Mouse (Mus musculus): Measurements from ENCODE around the gene St8sia6.

St8sia6 gene

DNA sequence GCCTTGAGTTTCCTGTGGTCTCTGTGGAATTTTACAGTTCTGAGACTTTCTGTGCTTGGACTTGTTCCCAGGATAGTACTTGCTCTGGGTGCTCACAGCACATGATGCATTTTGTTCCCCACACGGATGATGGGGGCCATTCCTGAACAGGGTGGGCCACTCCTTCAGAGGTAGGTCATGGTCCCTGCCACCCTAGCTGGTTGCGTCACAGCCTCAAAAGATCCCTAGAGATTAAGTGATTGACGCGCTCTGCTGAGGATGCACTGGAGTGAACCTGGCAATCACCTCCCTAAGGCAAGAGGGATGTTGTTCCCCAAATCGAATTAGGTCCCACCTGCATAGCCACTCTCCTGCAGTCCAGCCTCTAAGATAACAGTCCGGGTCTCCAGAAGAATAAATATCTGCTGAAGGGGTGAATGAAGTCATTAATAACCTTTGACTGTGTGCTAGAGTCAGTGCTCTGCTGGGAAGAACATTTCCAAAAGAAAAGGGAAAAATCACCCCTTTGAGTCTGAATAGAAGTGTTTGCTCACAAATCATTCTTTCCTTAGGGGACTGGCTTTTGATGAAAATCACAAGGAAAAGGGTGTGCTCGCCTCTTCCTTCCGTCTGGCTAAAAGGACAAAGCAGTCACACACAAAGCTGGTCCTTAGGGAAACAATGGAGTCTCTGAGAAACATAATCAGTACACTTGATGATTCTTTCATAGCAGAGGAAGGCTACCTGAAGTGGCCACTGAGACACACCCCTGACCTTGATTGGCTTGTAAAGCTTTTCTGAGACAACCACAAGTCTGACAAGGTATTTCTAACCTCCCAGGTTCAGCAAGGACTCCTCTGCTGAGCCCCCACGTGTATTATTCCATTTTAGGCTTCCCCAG lies 26.1 kb downstream of the St8sia6 start:
- DNase-seq (ENCODE audit: low spot score in 2 of 2): no peak

DNA sequence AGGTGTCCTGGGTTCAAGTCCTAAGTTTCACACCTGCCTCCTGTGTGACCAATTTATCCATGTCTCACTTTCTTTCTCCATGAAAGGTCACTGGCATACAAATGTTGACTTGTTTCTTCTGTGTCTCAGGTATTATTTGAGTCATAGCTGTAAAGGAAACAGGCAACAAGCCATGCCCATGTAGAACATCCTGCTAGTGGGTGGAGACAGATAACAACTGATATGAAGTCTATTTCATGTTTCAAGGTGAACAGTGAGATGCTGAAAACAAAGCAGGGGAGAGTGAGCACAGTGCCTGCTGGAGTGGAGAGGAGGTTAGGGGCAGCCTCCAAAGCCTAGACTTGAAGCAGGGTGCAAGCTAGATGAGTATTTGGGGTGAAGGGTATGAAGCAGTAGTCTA lies 33.5 kb downstream of the St8sia6 start:
- no peak for DNase-seq (ENCODE audit: low spot score in 2 of 2)

DNA sequence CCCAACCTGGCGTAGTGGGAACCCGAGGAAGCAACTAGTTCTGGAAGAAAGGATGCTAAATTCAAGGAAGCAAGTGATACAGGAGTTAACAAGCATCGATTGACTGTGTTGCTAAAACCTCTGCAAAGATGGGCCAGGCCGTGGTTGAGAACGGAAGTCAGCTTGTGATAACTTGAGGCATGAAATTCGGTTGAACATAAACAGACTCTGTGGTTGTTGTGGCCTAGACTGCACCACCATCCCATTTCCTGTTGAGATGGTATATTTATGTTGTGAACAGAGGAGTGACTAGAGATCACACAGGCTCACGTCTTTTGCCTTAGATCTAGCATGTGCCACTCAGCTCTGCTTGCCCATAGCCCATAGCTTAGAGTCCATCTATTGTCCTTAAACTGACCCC lies 36.5 kb downstream of the St8sia6 start:
- no peak for DNase-seq (ENCODE audit: low spot score in 2 of 2)

DNA sequence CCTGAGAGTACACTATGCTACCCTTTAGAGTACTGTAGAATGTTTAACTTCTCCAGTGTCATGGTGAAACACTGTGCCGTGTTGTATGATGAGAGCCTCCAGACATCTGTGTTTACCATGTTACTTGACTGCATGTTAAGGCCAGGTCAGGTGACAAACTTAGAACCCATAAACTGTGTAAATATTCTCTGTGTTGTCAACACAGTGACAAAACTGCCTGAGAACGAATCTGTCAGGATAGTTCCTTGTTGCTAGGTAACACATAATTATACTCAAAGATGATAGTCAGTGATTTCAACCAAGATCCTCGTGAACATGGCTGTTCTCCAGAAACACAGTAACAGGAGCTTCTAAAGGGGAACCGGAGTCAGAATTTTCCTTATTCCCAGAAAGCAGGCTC lies 38.1 kb downstream of the St8sia6 start:
- DNase-seq (ENCODE audit: low spot score in 2 of 2): no peak

DNA sequence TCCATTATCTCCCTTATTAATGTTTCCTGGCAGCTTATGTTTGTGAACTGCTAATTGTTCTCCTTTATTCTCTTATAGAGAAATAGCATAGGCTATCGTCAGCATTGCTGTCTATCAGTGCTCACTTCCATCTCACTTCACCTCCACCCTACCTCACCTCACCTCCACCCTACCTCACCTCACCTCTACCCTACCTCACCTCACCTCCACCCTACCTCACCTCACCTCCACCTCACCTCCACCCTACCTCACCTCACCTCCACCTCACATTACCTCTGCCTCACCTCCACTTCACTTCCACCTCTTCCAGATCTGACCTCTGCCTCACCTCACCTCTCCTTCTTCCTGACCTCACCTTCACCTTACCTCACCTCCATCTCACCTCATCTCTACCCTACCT lies 42.2 kb downstream of the St8sia6 start:
- no peak for DNase-seq (ENCODE audit: low spot score in 2 of 2)

DNA sequence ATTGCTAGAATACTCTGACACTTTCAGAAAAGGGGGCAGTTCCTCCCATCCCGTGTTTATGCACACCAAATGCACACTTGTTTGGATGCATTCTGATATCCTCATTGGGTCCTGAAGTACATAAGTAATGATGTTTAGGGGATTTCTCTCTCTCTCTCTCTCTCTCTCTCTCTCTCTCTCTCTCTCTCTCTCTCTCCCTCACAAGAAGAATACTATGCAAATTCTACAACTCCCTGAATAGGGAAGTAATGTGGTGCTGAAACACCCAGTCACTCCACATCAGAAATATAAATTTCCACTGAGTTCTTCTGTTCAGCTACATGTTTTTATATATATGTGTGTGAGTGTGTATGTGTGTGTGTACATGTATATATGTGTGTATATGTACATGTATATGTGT lies 43.1 kb downstream of the St8sia6 start:
- DNase-seq (ENCODE audit: low spot score in 2 of 2): no peak

DNA sequence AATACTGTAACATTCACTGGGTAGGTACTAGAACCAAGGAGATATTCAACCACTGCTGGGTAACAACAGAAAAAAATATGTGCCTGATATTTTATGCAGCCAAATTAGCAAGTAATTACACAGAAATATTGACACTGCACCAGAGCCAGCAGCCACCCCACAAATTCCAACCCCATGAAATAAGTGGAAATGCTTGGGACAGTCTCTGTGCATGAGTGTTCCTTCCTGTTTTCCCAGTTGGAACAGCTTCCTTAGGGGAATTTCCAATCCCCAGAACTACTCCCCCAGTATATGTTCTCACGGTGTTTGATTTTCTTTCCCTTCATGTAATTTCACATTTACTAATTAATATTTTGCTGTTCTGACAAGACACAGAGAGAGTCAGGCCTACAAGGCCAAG lies 43.8 kb downstream of the St8sia6 start:
- no peak for DNase-seq (ENCODE audit: low spot score in 2 of 2)

DNA sequence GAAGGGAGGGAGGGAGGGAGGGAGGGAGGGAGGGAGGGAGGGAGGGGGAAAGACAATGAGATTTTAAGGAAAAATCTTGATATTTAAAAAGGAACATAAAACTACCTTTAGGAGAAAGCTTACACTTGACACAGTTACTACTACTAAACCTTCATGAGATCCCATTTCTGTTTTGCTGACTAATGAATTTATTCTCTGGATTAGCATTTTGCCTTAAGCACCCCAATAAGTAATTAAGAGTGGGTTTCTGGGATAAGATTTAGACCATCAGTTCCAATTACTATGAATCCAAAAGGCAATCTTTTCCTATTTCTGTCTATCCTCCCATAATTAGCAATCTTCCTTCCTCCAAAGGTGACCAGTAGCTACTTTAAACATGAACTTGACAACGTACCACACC lies 44.7 kb downstream of the St8sia6 start:
- DNase-seq (ENCODE audit: low spot score in 2 of 2): no peak

DNA sequence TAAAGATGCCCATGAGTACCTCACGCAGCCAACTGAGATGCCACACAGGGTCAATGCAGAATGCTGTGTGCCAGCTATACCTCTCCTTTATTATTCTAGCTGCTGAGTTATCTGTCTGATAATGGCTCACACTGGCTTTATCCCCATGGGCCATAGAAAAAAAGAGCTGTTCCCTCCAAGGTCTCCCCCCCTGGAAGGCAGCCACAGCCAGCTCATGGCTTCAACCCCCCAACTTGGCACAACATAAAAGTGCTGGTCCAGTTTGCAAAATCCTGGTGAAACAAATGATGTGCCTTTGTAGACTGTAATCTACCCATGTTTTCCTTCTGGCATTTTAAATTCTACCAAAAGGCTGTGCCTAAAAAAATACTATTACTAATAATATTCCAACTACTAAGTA lies 46.3 kb downstream of the St8sia6 start:
- DNase-seq (ENCODE audit: low spot score in 2 of 2): no peak

DNA sequence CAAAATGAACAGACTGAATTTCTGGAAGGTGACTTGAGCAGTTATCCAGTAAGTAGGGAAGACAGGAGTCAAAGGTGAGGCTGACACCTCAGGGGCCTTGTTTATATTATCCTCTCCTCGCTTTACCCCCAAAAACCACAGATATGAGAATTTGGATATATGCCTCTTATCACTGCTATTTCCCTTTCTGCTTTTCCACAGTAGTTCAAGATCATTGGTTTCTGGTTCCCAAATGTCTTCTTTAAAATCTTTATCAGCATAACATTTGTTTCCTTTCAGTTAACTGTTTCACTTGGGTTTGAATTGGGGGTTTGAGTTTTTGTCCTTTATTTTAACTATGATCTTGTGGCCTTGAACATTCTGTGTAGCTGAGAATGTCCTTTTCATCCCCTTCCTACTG lies 47.8 kb downstream of the St8sia6 start:
- no peak for DNase-seq (ENCODE audit: low spot score in 2 of 2)

DNA sequence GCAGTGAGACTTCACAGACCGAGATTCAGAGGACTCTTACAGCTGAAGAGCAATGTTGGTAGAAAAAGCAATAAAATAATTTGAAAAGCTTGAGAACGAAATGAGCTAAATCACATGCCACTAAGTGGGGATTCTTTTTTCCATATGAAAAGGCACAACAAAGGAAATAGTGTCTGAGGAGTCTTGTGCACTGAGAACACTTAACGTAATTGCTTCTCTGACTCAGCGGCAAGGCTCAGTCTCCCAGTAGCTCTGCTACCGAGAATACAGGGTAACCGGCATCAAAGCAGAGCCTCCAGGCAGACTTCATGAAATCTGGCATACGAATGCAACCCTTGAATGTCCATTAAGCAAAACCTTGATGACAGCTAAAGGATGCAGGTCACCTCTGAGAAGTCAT lies 55.2 kb downstream of the St8sia6 start:
- no peak for DNase-seq (ENCODE audit: low spot score in 2 of 2)

DNA sequence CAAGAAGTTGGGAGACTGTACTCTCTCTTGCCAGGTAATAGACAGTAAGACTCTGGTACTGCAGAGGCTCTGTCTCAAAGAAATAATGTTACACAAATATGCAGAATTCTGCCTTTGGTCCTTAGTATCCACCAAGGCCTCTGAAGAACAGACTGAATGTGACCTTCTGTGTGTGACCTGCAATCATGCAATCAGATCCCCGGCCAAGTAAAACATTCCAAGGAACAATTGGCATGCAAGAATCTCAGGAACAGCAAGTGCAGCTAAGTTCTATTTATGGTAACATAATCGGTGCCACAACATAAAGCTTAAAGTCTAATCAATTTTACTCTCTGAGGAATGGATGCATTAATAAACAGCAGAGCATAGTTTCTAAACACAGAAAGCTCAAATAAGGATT lies 66.0 kb downstream of the St8sia6 start:
- DNase-seq (ENCODE audit: low spot score in 2 of 2): no peak

DNA sequence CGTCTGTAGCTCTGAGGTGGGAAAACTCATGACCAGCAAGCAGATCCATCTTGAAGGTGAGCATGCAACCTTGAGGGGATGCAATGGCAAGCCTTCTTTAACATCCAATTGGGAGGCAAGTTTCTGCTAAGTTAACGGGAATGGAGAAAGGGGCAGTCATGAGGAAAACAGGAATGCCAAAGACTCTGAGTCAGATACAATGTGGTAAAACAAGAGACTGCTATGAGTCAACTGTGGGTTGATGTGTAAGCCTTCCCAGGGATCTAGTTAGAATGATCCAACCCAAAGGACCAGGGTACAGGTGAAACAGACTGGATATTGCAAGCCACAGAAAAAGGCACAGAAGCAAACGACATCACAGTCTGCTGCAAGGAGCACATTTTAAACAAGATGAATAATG lies 68.3 kb downstream of the St8sia6 start:
- DNase-seq (ENCODE audit: low spot score in 2 of 2): no peak

DNA sequence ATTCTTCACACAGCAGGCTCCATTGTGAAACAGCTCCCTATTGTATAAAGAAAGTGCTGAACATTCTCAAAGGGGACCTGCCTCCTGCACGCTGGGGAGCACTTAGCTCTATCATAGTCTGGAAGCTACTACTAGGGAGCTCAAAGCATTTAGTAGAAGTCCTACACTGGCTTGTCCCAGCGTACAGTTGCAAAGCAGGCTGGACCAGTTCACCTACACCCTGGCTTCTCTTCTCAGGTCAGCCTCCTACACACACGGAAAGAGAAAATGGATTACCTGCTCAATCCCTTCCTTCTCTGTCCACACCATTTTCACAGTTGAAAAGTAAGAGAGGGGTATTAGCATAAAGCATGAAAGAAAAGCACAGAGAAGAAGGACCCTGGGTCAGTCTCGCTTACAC lies 71.6 kb downstream of the St8sia6 start:
- DNase-seq (ENCODE audit: low spot score in 2 of 2): no peak

DNA sequence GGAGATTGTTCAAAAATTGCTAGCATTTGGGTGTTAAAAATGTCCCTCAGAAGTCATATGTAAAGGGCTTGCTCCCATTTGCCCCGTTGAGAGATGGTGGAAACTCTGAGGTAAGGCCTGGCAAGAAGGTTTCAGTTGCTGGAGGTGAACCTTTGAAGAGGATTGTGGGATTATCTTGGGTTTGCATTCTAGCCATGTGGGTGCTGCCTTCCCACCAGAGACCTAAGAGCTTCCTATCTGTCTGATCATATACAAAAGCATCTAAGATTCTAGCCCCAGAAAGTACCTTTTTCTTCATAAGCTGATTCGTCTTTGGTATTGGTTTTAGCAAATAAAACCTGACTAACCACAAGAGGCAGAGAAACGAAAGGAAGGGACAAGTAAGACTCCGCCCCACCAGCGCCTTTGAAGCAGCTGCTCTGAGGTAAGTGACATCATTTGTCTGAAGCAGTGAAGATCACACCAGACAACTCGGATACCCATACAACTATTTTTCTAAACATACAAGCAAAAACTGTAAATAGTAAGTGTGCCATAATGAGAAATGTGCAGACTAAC lies 75.2 kb downstream of the St8sia6 start:
- no peak for DNase-seq (ENCODE audit: low spot score in 2 of 2)

DNA sequence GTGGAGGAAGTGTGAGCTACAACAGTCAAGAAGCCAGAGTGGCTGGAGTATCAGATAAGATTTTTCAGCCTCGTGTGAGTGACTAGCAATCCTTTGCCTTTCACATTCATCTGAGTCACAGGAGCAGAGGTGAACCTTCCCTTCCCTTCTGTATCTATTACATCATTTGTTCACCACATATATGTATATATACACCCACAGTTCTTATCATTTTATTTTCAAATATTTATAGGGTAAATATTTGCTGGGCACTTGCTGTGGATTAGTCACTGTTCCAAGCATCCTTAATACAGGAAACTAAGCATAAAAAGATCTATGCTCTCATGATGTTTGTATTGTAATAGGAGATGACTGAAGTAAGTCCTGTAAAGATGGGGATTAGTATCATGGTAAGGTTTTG lies 85.1 kb downstream of the St8sia6 start:
- no peak for DNase-seq (ENCODE audit: low spot score in 2 of 2)

DNA sequence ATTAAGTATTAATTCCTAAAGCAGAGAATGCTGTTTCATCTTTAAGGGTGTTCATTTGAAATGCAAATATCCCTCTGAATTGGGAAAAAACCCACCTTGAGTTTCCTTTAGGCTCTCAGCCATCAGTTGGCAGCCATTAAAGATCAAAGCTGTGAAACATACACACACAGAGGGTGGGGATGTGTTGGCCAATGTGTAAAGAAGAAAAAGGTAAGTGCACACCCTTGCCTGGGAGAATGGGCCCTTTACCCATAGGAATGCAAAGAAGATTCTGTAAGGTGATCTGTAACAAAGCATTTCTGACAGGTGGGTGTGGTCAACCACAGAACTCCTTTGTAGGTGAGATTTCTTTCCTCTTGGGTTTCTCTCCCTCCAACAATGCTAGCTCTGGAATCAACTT lies 96.3 kb downstream of the St8sia6 start:
- no peak for DNase-seq (ENCODE audit: low spot score in 2 of 2)

DNA sequence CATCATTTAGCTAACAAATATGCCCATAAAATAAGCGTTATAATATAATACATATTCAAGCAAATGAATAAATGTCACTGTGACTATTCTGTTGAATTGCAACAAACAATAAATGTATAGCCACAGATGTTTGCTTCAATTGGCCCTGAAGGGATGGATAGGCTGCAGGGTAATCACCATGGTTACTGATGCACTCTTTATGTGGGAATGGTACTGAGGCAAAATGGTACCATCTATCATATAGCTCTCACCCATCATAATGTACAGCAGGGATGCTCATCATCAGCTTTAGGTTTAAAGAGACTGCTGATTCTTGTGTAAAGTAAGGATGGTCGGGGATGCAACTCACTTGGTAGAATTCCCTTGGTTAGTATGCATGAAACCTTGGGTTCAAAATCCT lies 99.4 kb downstream of the St8sia6 start:
- DNase-seq (ENCODE audit: low spot score in 2 of 2): no peak

DNA sequence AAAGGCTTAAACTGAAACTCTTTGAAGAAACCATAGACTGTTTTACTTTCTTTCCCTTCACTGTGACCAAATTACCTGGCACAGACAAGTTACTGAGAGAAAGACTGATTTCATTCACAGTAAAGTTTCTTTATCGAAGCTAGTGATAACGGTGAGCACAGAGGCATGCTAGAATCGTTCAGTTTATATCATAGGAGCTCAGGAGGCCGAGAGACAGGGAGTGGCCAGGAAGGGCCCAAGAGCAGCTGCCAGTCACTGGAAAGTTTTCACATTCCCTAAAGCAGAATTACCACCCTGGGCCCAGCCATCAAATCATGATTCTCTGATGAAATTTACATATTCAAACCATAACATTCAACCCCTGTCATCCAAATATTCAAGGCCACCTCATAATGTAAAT lies 109.5 kb downstream of the St8sia6 start:
- DNase-seq (ENCODE audit: low spot score in 2 of 2): no peak

DNA sequence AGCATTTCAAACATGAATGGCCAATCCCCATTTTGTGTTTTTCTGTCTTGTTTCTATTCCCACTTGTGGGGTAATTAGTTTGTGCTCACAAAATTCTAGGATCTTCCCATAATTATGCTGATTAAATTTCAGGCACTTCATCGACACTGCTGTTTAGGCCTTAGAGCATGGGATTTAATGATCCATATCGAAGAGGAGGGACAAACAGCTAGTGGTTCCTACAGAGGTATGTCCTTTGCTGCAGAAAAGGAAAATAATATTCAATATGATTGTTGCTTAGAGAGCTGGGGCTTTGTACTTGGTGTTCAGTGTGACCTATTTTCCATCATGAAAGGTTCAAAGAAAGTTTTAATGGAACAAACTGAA lies 110.7 kb downstream of the St8sia6 start:
- DNase-seq (ENCODE audit: low spot score in 2 of 2): no peak

DNA sequence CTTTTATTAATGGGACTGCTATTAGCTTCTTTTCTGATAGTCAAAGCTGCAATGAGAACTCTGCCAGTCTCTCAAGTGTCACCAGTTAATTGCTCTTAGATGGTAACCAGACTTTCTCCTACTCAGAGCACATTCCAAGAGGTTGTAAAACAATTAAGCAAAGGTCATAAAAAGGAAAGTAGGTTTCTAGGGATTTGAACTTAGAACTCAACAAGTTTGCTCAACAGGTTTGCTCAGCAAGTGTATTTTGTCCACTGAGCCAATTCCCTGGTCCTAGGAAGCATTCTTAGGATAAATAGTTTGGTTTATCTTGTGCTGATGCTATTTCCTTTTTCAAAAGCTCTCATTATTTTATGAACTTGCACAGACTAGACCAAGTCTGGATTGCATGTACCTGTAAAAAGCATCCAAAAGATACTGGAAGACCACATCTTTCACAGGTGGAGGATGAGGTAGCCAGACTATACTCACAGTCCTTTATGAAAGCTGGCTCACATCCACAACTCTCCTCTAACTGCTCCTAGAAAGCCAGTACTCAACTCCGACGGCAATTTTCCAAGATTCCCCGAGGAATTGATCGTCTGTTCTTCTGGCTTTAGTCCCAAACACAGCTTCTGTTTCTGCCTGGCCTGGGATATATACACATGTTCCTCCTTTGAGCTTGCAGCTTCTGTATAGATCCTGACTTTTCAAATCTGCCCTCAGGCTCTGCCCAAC lies 111.2 kb downstream of the St8sia6 start:
- no peak for DNase-seq (ENCODE audit: low spot score in 2 of 2)

DNA sequence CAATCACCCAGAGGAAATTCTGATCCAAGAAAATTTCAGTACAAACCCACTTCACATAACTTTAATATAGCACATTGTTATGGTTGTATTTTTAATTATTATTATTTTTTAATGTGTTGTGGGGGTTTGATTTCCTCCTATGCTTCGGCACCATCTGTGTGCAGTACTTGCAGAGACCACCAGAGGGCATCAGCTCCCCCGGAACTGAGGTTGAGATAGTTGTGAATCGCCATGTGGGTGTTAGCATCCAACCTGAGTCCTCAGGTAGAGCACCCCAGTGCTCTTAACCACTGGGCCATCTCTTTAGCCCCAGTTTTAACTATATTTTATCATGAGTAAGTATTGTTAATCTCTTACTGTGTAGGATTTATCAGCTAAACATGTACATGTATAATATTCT lies 120.9 kb downstream of the St8sia6 start:
- DNase-seq (ENCODE audit: low spot score in 2 of 2): no peak

DNA sequence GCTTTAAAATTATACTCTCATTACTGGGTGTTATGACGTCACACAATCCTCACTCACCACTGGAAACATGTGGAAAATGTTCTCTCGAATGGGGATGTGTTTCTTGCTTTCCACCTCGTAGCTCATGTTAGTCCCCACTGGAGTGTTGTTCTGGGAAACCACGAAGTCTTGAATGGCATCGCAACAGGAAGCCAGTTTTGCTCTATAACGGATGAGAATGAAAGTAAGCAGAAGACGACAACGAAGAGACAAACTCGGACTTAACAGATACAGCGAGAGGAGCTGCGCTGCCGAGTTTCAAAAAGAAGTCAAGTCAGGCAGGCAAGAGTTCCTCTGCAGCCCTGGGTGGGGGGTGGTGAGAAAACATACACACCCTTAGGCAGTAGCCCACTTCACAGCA lies 121.4 kb downstream of the St8sia6 start:
- no peak for DNase-seq (ENCODE audit: low spot score in 2 of 2)
